Mouse (Mus musculus) G1E (cell line): ENCODE measurements around the gene Cpne5.

Source experiments
- CTCF ChIP-seq: IDR thresholded peaks from 2 replicates; pipeline ENCODE4 v1.5.1; 2012; ENCODE audit warnings: low read depth, low read length, inconsistent platforms, mixed read lengths
- POLR2AphosphoS5 ChIP-seq: IDR thresholded peaks from 2 replicates; pipeline ENCODE4 v1.6.1; 2012; ENCODE audit warnings: low read depth, low read length, inconsistent platforms; ENCODE audit not compliant: insufficient replicate concordance
- TAL1 ChIP-seq: conservative IDR thresholded peaks from 2 replicates; pipeline ENCODE4 v1.6.1; 2012; ENCODE audit warnings: low read depth, low read length, inconsistent platforms, mixed read lengths

DNA sequence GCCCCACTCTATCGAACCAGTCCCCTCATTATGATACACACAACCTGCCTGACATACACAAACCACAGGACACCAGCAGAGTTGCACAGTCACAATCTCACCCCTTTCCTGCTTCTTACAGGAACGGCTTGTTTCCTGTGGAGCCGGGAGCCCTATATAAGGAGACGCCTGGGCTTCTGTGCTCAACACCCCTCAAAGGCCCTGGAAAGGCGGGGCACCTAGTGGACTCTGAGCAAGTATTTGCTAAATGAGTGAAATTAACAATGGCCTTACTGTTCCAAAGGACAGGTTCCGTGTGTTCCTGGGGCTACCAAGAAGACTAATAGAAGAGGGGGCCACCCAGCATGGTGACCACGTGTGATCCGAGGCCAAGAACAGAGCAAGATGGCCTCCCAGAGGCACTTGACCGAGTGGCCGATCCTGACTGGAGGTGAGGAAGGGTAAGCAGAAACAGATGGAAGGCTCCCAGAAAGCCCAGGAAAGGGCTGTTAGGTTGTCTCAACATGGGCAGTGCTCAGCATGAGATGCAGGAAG, 20.1 kb upstream of the Cpne5 start:
- TF ChIP-seq CTCF (no peak), POLR2AphosphoS5 (no peak), TAL1 (no peak)
